Mouse (Mus musculus) mature B cell (primary cell): Measurements from ENCODE around the gene Avl9.

ENCODE experiments used
- in situ Hi-C: fragments of 300-500 bp; cut with MboI; formaldehyde crosslinking; loops from 2 replicates; pipeline ENCODE4 v1.14.3; 2019

The Avl9 gene

DNA sequence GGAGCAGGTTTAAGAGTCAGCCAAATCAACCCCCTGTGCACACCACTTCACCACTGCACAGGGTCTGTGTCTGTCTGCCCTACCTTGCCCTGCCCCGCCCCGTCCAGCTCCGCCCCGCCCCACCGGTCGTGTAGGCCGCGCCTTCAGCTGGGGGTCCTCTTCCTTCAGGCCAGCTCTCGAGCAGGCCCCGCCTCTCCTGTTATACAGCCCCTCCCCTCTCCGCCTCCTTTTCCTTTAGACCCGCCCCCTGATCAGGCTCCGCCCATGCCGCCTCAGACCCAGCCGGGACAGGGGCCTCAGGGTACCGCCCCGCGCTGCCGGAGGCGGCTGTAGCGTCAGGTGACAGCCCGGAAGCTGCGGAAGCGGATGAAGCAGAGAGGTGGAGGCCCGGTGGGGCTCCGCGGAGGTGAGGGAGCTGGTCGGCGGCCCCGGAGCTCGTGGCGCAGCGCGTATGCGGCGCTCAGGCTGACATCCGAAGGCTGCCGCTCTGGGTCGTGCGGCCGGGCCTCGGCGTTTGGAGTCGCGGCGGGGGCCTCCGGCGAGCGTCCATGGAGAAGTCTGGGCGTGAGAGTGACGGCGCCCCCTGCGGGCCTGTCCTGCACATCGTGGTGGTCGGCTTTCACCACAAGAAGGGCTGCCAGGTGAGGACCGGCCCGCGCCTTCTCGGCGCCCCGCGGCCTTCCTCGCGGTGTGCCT lies at the start of gene Avl9:
Gene Avl9 (plus strand): TSS at position 326 of the 696 bp plus-strand sequence.
- in situ Hi-C loops = loop anchor here (10.0 kb wide), 1 partner anchor 210 kb away; the partner anchor contains the start of genes Nt5c3 and Vmn1r4

DNA sequence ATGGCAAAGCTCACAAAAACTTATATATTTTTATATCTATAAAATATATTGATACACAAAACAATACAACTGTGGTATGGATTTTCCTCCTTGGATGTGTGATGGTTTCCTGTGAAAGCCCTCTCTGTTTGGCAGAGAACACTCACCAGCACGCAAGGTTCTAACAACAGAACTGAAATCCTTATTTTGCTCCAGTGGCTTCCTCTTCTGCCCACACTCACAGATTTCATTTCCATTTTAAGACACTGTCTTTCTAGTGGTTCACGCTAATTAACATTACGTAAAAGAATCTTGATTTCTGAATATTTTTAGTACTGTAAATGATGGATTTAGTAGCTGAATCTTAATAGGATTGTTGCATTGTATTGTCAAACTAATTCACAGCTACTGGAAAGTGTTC lies 26.5 kb upstream of the Avl9 start:
- in situ Hi-C loops = no loop called here

DNA sequence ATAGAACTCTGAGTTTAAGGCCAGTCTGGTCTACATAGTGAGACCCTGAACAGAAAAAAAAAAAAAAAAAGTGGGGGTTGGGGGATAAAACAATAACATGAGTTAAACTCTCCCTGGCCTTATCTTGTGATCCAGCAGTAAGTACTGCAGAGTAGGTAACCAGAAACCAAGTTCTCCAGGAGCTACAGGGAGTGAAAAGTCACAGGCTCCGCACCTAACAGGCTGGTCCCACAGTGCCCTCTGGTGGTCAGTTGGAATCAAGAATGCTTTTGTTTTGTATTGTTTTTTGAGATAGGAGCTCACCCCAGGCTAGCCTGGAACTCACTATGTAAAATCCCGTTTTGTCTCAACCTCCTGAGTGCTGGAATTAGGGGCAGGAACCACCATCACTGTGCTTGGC lies 23.5 kb upstream of the Avl9 start:
- in situ Hi-C loops = no loop called here

DNA sequence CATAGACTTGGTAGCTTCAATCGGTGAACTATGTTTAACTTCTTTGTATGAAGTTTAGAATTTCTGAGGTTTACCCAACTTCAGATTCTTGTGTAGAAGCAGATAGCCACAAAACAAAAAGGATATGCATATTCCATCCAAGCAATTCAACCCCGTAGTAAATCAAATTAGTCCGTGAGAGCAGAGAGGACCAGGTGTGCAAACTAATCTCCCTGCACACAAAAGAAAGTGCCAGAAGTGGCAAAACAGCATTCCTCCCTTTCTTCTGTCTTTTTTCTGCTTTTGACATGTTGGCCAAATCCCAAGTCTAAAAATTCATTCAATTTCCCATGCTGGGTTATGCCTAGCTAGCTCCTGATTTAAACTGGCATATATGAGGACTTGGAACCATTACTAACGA lies 22.3 kb upstream of the Avl9 start:
- in situ Hi-C loops = no loop called here

DNA sequence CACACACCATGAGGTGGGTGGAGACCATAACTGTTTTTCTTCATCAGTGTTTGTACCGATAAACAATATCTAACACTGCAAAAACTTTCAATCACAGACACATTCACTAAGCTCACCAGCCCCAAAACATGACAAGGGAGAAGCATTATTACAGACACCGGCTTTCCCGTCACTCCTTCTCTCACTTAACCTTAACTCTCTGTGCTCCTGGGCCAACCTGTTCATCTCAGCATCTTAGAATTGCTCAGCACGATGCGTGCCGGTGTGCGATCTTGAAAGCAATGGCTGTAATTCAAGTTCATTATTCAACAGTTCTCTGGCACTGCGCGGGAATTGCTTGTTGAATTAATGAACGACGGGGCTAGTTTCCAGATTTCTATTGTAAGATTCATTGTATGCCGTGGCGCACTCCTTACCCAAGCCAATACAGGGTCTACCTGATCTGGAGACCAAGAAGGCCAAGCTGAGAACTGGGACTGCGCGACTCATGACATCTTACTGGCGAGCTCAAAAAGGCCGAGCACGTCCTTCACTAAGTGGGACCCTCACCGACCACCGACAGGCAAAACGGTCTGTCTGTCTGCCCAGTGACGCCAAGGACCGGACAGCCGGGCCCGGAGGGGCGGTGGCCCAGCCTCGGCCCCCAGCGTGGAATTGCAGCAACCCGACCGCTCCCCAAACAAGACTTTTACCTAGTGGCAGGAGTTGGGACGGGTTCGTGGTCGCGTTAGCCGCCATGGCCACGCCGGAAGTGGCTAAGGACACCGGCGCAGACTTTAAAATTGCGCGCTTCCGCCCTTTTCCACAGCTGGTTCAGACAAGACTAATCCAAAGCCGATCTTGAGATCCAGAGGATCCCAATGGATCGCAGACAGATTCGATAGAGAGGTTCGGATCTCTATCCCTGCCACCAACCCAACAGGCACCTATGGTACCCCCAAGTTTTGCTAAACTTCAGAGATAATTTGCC lies 10.5 kb upstream of the Avl9 start, which contains the start of gene Lsm5:
Gene Lsm5 (minus strand): TSS at position 780 of the 970 bp plus-strand sequence.
- in situ Hi-C loops = no loop called here

DNA sequence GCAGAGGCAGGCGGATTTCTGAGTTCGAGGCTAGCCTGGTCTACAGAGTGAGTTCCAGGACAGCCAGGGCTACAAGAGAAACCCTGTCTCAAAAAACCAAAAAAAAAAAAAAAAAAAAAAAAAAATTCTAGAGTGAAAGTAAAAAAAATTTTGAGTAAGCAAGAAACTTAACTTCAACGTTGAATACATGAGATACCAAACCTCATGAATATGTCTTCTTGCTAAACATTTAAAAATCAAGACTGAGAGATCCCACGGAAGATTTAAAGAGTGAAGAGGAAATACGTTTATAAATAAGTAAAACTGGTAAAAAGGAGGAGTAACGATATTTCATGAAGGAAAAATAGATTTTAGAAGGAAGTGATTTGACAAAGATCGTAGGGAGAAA lies 519 bp upstream of the Avl9 start:
- in situ Hi-C loops = loop anchor here (10.0 kb wide), 1 partner anchor 211 kb away; the partner anchor contains the start of genes Nt5c3 and Vmn1r4

DNA sequence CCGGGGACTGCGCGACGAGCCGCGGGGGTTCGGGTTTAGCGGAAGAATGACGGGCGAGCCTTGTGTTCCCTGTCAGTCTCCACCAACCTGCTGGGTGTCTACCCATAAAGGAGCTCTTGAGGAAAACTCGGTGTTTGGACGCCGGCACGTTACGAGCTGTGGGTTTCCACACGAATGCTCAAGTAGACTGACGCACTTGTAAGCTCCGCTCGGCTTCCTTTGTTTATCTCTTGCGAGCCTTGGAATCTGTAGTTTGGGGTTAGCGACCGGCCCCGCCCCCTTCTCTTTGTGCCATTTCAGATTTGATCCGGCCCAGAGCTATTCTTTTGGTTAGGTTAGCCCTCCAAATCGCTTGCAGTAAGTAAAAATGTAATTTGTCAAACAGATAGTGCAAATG lies 569 bp downstream of the Avl9 start:
- in situ Hi-C loops = loop anchor here (10.0 kb wide), 1 partner anchor 210 kb away; the partner anchor contains the start of genes Nt5c3 and Vmn1r4

DNA sequence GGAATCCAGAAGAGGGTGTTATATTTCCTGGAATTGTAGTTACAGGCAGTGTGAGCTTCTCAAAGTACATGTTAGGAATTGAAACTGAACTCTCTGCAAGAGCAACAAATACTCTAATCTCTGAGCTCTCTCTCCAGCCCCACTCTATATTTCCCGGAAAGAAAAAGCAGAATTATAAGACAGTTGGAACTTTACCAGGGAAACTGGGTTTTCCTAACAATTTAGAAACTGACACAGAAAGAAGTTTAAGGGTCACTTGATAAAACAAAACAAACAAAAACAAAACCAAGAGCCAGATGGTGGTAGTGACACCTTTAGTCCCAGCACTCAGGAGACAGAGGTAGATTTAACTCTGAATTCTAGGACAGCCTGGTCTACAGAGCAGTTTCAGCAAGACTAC lies 4.4 kb downstream of the Avl9 start:
- in situ Hi-C loops = loop anchor here (10.0 kb wide), 1 partner anchor 206 kb away; the partner anchor contains the start of genes Nt5c3 and Vmn1r4

DNA sequence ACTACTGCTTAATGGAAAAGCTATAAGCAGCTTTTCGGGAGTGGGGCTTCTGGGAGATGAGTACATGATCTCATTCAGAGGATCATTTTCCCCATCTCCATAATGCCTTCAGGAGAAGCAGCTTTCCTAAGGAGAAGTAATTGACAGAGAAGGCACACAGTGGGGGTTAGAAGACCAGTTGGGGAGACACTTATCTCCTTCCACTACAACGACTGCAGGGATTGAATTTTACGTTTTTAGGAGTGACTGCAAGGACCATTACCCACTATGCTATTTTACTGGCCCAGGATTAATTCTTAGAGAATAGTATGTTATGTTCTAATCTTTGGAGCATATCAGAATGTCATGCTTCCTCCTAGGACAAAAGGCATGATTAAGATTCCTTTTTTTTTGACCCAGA lies 6.2 kb downstream of the Avl9 start:
- in situ Hi-C loops = no loop called here

DNA sequence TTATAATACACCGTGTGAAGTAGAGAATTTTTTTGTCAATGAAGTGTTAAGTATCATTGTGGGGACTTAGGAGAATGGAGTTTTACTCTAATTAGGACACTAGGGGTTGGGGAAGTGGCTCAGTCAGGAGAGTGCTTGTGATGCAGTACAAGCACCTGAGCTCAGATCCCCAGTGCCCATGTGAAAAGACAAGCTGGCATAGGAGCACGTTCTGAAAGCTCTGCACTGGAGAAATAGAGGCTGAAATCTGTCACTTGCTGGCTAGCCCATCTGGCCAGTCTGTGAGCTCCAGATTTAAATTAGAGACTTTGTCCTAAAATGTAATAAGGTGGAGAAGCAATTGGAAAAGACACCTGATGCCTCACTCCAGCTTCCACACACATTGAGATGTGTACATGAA lies 17.8 kb downstream of the Avl9 start:
- in situ Hi-C loops = no loop called here

DNA sequence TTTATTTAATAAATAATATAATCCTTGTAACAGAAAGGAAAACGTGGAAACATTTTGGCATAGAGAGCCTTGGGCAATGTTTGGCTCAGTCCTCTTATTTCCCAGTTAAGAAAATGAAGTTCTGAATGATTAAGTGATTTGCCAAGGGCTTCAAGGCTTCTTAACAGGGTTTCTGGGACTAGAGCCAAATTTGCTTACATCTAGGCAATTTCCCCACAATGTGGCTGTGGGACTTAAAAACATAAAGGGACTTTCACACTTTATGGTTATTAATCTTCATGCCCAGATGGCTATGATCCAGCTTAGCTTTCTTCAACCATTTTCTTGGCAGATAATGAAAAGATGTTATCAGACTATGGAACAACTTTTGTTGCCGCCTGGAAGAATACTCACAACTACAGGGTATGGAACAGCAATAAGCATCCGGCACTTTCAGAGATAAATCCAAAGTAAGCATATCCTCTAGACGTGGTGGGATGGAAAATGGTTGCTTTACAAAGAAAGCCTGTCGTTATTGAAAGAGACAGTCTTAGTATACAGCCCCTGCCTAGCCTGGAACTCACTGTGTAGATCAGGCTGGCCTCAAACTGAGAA lies 31.3 kb downstream of the Avl9 start:
- in situ Hi-C loops = no loop called here

DNA sequence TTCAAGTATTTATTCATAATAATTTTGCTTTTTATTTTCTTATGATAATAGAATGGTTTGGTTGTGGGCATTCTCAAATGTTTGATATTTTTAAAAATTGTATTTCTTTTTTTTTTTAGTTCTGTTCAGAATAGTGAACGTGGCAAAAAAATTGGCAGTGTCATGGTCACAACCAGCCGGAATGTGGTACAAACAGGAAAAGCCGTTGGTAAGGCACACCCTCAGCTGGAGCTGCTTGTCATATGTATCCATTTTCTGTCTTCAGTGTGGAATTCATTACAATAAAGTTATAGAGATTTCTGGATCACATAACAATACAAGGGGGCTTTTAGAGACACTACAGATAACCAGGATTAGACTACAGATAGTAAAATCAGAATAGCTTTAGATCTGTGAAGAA lies 39.0 kb downstream of the Avl9 start:
- in situ Hi-C loops = no loop called here

DNA sequence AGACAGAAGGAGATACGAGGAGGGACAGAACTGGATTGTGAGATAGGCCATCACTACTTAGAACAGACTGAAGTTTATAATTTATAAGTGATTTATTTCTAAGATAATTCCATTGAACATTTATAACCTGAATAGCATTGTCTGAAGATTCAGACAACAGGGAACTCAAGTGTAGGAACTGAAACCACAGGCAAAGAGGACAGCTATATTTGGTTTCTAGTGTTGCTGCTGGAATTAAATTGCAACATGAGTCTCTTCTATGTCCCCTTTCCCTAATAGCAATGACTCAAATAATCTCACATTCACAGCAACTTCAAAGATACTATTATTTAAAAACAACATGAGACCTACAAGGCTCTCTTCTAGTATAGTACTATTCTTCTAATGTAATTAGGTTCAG lies 41.4 kb downstream of the Avl9 start:
- in situ Hi-C loops = no loop called here

DNA sequence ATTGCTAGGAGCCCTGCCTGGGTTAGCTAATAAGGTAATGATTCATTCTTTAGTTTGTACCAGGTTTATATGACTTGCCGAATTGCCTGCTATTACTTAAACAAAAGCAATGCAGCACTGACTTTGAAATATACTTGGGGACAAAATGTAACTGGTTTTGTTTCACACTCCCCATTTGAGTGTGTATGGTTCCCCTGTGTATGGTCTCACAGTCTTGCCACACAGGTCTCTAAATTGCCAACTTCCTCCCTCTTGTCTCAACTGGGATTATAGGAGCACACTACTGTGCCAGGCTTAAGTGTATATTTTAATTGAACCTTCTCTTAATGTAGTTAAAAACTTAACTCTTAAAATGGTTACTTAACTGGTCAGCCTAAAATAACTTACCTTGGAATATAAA lies 44.6 kb downstream of the Avl9 start:
- in situ Hi-C loops = no loop called here

DNA sequence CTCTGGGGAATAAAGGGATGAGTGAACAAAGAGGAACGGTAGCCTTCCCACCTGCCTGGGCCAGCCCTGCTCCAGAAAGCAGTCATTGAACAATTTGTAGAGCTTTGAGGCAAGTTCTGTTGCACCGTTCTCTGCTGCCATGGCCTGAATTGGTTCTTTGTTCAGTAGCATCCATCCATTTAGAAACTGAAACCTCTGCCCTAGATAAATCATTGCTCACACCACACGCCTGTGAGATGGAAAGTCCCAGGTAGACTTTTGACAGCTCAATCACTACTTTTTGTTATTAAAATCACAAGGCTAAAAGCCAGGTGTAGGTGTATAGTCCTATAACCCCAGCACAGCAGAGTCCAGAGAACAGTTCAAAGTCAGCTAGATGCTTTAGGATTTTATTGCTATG lies 50.6 kb downstream of the Avl9 start:
- in situ Hi-C loops = no loop called here

DNA sequence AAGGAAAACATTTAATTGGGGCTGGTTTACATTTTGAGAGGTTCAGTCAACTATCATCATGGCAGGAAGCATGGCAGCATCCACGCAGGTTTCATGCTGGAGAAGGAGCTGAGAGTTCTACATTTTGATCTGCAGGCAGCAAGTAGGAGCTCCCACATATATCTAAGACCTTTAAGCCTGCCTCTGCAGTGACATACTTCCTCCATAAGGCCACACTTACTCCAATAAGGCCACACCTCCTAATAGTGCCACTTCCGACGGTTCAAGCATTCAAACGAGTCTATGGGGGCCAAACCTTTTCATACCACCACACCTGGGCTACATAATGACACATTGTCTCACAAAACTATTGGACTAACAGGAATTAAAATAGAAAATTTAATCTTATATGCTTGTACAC lies 51.0 kb downstream of the Avl9 start:
- in situ Hi-C loops = no loop called here

DNA sequence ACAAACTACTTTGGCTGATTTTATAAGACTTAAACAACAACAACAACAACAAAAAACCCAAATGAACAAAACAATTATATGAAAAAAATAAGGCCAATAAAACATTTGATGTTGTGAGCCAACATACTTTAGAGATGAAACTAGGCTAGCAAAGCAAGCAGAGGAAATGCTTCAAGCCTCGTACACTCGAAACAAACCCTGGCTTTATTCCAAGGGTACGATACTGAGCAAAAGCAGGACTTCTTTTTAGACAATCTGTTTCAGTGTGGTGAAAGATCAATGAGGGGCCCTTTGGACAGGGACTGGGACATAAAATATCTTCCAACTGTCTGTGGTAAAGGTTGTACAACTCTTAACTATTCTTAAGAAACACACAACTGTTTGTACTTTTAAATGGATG lies 61.1 kb downstream of the Avl9 start:
- in situ Hi-C loops = no loop called here

DNA sequence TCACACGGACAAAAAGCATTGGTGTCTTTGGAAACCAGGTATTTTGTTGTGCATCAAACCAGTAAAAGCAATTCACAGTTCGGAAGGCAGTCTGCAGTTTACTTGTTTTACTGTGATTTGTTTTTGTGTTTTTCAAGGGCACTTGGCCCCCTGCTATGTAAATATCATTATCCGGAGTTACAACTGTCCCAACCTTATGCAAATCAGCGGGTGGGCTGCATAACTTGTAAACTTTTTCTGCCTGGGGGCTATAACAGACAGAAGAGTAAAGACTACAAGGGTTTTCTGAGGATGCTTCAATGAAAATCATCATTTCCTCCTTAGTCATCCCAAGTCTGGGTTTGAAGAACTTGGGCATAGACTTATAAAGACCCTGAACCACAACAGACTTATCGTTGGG lies 64.9 kb downstream of the Avl9 start:
- in situ Hi-C loops = no loop called here

DNA sequence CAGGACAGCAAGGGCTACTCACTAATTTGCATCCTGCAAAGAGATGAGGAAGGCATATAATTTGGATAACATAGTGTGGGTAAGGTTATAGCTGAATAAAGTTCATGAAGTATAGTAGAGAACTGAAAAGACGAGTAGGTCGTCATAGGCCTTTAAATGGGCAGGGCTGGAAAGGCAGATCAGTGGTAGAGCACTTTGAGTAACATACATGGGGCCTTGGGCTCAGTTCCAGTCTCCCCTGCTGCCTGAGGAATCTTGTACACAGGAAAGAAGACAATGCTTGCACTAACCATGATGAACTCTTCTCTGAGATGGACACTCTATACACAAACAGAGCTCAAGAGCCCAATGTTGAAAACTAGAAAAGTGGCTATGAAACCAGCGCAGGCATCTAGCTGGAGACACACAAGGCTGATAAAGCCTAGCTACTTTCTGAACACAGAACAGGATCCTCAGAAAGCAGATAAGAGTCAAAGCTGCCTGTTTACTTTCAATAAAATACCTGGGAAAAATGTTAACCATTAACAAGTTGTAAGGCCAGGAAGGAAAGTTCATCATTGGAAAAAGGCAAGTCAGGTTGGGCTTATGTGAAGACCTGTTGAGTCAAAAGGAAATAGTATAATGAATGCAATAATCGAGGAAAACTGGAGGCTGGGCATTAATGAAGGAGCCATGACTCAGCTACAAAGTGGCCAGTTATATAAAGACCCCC lies 69.0 kb downstream of the Avl9 start:
- in situ Hi-C loops = no loop called here

DNA sequence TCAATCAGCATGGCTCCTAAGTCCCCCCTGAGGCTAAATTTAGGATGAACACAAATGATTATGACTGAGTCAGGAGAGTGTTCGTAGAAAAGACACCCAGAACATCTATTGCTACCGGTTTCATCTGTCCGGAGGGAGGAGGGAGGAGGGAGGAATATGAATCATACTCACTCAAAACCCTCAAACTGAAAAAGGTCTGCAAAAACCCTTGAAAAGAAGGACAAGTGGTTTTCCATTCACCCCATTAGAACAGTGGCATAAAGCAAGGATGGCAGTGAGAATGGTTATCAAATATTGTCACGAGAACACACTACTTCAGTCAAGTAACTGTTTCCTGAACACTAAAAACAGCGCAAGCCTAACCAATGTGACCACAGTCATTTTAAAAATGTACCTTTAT lies 70.4 kb downstream of the Avl9 start:
- in situ Hi-C loops = no loop called here

DNA sequence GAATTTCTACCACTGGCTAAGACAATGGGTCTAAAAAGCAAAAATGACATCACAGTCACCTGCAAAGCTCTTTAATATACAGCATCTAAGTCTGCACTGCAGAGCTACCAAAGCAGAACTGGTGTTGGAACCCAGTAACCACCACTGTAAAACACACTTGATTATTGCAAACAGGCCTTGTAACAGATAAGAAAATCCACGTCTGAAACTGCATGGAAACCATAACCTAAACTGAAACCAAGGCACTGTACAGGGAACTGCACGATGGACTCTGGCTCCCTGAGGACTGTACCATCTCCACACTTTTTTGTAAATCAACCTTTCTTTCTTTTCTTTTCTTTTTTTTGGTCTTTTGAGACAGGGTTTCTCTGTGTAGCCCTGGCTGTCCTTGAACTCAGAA lies 73.0 kb downstream of the Avl9 start:
- in situ Hi-C loops = no loop called here

DNA sequence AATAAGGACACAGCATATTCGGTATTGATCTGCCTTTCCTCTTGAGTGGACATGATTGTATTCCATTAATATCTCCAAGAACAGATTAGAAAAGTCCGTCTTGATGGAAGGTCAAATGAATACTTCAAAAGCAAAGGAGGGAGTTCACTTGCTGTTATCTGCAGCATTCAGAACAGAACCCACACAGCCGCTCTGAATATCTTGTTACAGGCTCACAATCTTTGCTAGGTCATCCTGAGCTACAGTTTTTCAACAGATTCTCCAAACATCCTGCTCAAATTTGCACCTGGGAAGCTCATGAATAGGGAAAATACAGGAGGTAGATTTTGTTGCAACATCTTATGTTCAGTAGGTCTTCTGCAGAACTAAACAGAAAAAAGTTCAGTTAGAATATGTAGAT lies 74.6 kb downstream of the Avl9 start:
- in situ Hi-C loops = no loop called here
